Mouse (Mus musculus) stomach, postnatal 0 days (tissue): Measurements from ENCODE around the gene Myo6.

Experiments used
- CTCF ChIP-seq: IDR thresholded peaks from 2 replicates; pipeline ENCODE4 v1.5.1; 2016; ENCODE audit warnings: antibody characterized with exemption, low read depth, mild to moderate bottlenecking, moderate library complexity
- EP300 ChIP-seq: optimal IDR thresholded peaks from 2 replicates; pipeline ENCODE3; 2016; ENCODE audit warnings: antibody characterized with exemption

- TF ChIP-seq CTCF (no peak), EP300 (no peak)
Measured at GRCm38 (mm10) chr9:80215502-80215901, 50.7 kb downstream of the Myo6 start.
